Mouse (Mus musculus) gastrocnemius, adult 8-10 months (tissue): ENCODE data around the gene Pde3a. TPM values are rescaled to one million over a fixed set of nuclear protein-coding genes. Genes with fewer than 3 reads are reported as not detected.
A peak's percentile ranks its signal among the peaks of the same experiment; 100 is the strongest.

Source experiments
- DNase-seq, 2 experiments: peaks; one replicate each; pipeline ENCODE4 v3.0.0; 2022; ENCODE audit warnings: low spot score in 2 of 2
- total RNA-seq, 4 experiments: library from RNA; stranded (reverse); gene quantifications; 2 replicates each; pipeline ENCODE4 v1.2.4; 2022

The Pde3a gene
- total RNA-seq, 4 experiments from 2014 or later: 1.1 to 2.2 (median 1.6) TPM

- DNase-seq: no peak
These were observed 16.2 kb downstream of the Pde3a start for GRCm38 (mm10) chr6:141265257-141265656.

DNA sequence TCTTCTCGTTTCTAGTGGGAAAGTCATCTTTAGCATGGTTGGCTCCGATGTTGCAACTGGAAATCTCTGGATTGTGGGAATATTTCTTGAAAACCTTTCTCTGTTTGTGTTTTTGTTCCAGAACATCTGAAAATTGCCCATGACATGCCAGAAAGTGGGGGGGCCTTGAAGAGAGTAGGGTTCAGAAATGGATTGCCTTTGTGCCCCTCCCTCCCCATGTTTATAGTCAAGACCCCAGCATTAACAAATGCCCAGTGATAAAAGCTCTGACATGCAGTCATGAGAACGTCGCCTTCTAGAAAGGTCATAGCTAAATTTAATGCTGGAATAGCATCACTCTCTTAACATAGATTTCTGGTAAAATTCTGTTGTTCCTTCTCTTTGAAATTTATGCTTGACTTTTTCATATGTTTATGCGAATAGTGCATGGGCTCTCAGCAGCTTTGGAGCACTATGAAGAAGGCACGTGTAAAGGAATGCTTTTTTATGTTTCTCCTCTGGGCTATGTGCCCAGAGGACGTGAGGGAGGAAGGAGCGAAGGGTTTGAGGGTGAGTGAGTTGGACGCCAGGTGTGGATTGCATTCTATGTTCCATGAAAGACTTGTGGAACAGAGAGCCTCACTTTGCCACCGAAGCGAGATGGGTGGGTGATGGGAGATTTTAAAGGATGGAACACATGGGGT, 19.0 kb downstream of the Pde3a start:
- DNase-seq: no peak

DNA sequence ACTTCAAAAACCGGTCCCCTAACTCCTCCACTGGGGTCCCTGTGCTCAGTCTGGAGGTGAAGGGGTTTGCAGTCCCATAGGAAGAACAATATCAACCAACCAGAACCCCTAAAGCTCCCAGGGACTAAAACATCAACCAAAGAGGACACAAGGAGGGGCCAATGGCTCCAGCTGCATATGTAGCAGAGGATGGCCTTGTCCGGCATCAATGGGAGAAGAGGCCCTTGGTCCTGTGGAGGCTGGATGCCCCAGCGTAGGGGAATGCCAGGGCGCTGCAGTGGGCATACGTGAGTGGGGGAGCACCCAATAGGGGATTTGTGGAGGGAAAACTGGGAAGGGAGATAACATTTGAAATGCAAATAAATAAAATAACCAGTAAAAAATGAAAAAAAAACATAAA, 19.8 kb downstream of the Pde3a start:
- no peak for DNase-seq

DNA sequence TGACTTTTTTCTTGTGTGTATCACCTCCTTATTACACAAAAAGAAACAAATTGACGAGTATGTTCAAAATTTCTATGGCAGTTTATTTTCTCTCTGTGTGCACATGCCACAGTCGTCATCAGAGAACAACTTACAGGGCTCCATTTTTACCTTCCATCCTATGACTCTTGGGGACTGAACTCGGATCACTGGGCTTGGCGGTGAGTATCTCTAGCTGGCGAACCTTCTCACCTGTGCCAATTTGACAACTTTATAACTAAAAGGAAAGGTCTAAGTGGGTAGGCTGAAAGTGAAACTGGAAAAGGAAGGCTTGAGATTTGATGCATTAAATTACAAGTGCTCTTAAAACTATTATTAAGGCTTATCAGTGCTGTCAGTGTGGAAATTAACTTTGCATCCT, 22.1 kb downstream of the Pde3a start:
- no peak for DNase-seq

- DNase-seq: no peak
These were observed 22.5 kb downstream of the Pde3a start for GRCm38 (mm10) chr6:141271579-141271978.

DNA sequence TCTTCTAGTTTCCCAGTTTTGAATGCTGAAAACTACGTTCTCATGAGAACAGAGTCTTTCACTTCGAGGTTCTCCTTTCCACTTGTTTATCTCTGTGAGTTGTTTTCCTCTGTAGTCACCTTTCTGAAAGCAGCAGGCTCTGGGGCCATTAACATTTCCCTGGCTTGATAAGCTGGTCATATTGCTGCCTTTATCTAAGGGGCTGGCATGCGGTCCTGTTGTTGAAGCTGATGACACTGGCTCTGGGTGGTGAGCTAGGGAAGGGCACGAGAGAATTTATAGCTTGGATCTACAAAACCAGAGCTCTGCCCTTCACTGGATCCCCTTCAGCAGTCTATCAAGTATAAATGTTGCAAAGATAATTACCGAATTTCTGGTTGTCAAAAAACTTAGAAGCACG, 24.6 kb downstream of the Pde3a start:
- no peak for DNase-seq

DNA sequence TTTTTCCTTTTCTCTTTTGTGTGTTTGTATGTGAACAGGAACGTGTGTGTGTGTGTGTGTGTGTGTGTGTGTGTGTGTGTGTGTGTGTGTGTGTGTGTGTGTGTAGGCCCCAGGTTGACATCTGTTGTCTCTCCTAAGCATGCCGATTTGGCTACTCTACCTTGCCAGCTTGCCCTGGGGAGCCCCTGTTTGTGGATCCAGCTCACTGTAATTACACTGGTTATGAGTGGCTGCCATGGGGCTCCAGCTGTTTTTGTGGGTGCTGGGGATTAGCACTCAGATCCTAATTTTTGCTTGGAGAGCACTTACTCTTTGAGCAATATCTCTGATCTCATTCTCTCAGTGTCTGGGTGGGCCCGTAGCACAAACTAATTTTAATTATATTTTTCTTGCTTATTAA, 32.6 kb downstream of the Pde3a start:
- DNase-seq: no peak

- DNase-seq: no peak
These were observed 33.7 kb downstream of the Pde3a start for GRCm38 (mm10) chr6:141282796-141283195.

- no peak for DNase-seq
These were observed 42.1 kb downstream of the Pde3a start for GRCm38 (mm10) chr6:141291195-141291594.

GRCm38 (mm10) chr6:141292826-141293459, 43.9 kb downstream of the Pde3a start:
- no peak for DNase-seq

- no peak for DNase-seq
These were observed 44.4 kb downstream of the Pde3a start for GRCm38 (mm10) chr6:141293460-141293853.

- no peak for DNase-seq
These were observed 46.2 kb downstream of the Pde3a start for GRCm38 (mm10) chr6:141295264-141295663.

- no peak for DNase-seq
These were observed 53.0 kb downstream of the Pde3a start for GRCm38 (mm10) chr6:141301750-141302748.

DNA sequence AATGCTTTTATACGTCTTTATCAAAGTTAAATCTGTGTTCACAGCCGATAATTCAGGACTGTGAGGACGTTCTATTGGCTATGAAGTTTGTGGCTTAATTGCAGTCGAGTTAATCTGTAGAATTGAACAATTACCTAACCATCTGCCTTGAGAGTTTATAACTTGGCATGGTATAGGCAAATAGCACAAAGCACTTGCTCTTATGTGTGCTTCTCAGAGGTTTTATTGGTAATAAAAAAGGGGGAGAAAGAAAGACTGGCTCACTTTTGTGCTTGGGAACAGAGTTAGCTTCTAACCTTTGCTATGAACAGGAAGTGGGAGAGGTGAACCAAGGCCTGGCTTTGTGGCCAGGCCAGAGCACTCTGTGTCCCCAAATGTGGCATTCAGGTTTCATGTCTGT, 53.8 kb downstream of the Pde3a start:
- no peak for DNase-seq

DNA sequence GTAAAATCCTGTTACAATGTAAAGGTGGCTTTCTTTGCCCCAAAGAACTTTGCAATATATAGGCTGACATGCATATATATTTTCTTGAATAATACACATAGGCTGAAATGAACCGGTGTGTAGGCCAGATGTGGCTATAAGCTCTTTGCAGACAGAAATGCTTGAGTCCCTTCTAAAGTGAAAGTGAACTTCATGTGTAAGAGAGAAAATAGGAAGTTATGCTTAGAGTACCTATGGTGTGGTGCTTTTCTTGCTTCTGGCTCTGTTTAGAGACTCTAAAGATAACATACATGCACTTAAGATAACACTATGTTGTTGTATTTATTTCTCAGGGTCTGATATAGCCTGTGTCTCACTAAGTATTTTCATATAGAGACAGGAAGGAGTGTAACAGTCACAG, 58.3 kb downstream of the Pde3a start:
- no peak for DNase-seq

DNA sequence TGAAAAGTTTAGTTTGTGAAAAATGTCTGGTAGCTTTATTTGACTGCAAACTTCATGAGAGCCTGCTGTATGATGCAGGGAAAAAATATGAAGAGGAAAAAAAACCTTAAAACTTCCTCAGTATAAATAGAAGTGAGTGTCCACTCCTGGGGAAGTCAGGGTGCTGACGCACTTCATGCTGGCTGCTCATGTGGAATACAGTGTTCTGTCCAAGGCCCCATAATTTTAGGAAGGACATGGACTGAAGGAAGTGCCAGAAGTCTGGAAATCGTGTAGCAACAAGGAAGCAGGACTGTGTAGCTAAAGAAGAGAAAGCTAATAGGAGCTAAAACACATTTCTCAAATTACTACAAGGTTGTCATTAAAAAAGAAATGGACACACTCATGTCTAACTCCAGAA, 59.4 kb downstream of the Pde3a start:
- peak in 1 of 2 experiments; percentile 21 for DNase-seq

- no peak for DNase-seq
These were observed 60.8 kb downstream of the Pde3a start for GRCm38 (mm10) chr6:141309872-141310271.

- no peak for DNase-seq
These were observed 61.3 kb downstream of the Pde3a start for GRCm38 (mm10) chr6:141310351-141310750.

GRCm38 (mm10) chr6:141311615-141312014, 62.5 kb downstream of the Pde3a start:
- DNase-seq: no peak

- no peak for DNase-seq
These were observed 64.0 kb downstream of the Pde3a start for GRCm38 (mm10) chr6:141313112-141313511.

- DNase-seq: no peak
These were observed 69.4 kb downstream of the Pde3a start for GRCm38 (mm10) chr6:141318440-141318839.

DNA sequence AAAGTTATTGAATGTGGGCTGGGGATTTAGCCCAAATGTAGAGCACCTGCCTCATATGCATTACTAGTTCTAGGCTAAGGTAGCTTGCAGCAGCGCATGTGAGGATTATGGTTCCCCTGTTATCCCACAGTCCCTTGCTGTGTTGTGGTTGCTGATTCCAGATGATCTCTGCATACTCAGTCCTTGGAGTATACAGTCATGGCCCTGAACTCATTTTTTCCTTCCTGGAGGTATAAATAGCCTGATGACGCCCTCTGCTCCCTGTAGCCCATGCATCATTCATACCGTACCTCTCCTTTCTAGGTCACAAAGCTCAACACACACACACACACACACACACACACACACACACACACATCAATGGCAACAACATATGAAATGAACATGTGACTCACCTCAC, 72.2 kb downstream of the Pde3a start:
- no peak for DNase-seq
